Mouse (Mus musculus) mouse embryonic stem cell (cell line): Measurements from ENCODE around the gene Etv6.
"Not testable (repeated sequence)": the region's sequence is repeated elsewhere in the genome, so short reads cannot be mapped to it uniquely, and the experiment has no call there.

Experiments used
- in situ Hi-C, 2 experiments: fragments of 300-500 bp; cut with MboI; formaldehyde crosslinking; loops; 1 replicate in 1 of 2; 3 replicates in 1 of 2; pipeline ENCODE4 v1.14.3; 2019 to 2020; ENCODE audit warnings: low sequenced_read_pairs in 2 of 2, low pct_unique_long_range_greater_than_20kb in 1 of 2, mixed read lengths in 1 of 2; ENCODE audit not compliant: unreplicated experiment in 1 of 2

The Etv6 gene

DNA sequence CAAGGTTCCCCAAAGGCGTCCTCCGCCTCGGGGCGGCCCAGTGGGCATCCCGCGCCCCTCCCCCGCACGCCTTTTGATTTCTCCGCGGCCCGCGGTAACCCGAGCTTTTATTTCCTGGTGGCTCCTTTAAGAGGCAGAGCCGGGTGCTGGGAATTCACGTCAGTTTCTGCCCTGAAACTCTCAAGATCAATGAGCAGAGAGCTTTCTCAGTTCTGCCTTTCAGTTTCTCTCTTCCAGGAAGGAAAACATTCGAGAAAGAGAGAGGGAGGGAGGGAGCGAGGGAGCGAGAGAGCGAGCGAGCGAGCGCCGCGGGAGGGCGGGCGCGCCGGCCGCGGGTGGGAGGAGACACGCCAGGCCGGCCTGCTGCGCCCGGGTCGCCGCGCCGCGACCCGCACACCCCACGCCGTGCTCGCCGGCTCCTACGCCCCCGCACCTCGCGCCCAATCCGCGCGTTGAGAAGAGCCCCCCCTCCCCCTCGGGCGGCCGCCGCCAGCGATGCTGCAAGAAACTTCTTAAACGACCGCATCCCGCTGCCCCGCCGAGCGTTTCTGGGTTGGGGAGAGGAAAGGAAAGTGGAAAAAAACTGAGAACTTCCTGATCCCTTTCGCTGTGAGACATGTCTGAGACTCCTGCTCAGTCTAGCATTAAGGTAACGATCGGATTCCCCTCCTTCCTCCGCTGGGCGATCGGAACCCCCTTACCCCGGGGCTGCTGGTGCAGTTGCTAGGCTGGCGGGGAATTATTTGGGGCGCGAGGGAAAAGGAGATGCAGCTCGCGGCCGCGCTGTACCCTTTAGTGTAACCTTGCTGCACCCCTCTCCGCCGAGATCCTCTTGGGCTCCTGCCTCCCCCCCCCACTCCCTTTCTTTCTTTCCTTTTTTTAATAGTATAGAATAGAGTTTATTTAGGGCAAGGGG is at the start of gene Etv6:
Gene Etv6, plus strand, starts transcription at position 211 of the 916 bp plus-strand sequence.
- in situ Hi-C loops = no loop called here

DNA sequence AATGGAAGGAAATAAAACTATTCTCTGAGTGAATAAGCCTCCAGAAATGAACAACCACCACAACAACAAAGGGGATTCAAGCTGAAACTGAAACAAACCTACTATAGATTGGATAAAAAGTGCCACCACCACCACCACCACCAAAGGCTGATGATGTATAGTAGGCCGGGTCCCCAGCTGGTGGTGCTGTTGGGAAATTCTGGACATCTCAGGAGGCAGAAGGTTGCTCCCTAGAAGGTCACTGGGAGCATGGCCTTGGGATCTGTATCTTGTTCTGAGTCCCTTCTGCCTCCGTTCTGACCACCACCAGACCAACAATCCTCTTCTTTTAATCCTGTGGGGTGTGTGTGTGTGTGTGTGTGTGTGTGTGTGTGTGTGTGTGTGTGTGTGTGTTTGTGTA is 49.3 kb upstream of the Etv6 start:
- in situ Hi-C loops = no loop called here

DNA sequence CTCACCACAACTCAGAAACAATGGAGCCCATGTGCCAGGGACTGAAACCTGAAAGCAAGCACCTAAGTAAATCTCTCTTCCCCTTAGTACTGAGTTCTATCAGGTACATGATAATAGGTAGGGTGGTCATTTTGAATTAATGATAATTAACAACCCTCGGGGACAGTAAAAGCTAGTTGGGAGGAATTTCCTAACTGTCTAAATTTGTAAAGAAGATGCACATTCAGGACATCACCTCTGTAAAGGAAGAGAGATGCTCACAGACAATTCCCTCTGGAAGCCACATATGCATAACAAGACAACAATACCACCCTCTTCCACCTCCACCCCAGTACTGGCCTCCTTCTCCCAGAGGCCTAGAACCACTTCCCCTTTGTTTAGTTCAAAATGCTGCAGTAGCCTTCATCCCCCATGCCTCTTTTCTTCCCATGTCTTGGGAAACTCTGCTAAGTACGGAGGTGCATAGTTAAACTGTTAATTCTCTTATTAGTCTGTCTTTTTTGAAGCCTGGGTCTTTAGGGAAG is 48.4 kb upstream of the Etv6 start:
- in situ Hi-C loops = no loop called here

DNA sequence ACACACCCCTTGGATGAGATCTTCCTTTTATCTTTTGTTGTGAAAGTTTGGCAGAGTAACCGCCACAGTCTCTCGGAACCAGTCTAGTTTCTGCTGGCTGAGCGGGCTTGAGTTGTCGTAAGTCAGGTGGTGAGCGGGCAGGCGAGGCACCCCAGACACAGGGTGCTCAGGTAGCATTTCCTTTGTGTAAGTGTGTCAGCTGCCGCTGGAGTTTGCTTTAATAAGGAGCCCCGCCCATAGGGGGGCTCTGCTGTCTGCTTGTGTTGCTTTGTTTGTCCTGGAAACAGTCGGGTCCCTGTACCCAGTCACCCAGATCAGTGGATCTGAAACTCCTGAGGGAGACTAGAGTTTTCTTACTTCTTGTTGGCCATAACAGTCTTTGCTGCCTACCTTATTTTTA is 47.5 kb upstream of the Etv6 start:
- in situ Hi-C loops = no loop called here

DNA sequence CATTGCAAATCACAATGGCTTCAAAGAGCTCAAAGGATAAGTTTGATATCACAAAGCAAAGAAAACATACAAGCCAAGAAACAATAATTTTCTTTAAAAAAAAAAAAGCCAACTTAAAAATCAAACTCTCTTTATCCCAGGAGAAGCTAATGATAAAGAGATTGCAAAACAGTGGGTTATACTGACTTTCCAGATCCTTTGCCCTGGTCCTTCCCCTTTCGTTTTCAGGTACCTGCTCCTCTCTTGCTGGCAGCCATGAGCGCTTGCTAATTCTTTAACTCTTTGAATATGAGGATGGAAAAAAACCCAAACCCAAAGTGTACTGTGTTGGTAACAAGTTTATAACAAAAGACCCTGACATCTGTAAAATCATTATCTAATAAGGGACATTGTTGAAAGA is 38.0 kb upstream of the Etv6 start:
- in situ Hi-C loops = no loop called here

DNA sequence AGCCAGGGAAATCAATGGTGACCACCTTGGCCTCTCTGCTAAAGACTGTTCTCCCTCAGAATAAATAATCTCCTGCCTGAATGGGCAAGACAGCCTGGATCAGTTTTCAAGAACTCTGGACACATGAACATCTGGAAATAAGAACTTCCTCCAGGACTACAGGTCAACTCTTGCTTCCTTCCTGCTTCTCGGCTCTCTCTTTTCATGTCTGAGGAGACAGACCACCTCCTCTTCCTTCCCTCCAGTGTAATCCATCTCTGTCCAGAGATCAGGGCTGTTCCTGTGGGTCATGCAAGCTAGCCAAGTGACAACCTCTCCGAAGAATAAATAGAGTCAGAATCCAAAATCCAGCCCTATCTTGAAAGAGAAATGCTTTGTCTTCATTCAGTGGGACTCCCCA is 37.6 kb upstream of the Etv6 start:
- in situ Hi-C loops = no loop called here

DNA sequence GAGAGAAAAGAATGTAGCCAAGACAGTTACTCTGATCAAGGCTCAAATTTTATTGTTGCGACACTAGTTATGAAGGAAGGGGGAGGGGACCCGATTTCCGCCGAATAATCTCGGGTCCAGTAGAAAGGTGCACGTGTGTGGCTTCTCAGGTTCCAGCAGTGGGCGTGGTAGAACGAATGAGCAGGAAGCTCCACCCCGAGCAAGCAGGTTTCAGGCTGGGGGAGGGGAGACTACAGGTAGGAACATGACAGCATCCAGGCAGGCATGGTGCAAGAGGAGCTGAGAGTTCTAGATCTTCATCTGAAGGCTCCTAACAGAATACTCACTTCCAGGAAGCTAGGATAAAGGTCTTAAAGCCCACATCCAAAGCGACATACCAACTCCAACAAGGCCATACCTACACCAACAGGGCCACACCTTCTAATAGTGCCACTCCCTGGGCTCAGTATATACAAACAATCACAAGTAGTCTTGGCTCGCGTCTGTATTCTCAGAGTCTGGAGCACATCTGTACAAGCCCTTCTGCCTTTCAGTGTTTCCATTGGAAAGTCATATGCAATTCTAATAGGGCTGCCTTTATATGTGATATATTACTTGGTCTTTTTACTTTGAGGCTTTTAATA is 20.9 kb upstream of the Etv6 start:
- in situ Hi-C loops = not testable (repeated sequence)

DNA sequence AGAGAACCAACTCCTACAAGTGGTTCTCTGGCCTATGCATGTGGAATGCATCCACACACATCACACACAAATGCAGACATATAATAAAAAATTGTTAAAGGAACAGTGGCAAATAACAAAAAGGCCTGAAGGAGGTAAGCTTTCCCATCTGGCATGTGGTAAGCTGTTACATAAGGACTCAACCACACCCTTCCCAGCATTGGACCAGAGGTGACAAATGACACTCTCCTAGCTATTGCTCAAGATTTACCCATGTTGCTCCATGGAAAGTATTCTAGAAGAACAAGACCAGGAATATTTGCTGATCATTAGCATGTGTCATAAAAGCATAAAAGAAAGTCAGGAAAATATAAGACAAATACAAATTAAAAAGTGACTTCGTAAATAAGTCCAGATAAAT is 16.7 kb upstream of the Etv6 start:
- in situ Hi-C loops = no loop called here

DNA sequence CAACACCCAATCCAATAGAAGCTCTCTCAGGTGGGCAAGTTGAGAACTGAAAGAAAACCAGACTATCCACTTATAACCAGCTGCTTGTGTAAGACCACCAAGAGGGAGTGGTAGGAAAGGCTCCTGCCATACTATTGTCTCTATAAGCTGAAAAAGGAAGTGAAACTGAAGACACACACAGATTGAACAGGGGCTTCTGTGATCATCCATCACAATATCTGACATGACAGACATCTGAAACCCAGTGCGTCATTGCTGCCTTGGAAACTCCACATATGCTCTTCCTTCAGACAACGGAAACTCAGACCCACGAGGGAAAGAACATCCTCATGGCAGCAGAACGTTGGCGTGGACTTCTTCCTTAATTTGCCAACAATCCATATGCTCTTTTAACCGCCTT is 14.7 kb upstream of the Etv6 start:
- in situ Hi-C loops = no loop called here

DNA sequence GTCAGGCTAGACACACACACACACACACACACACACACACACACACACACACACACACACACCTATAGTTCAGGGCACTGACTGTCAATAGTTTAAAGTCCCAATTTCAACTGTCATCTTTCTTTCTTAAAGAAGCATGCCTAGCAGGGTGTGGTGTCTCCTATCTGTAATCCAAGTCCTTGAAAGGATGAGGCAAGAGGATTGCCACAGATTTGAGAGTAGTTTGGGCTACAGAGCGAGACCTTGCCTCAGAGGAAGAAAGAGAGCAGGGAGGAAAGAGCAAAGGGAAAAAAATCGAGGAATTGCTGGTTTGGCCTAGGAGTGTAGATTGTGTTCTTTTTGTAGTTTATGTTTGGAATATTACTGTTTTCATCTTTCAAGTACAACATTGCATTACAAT is 9.2 kb upstream of the Etv6 start:
- in situ Hi-C loops = no loop called here

DNA sequence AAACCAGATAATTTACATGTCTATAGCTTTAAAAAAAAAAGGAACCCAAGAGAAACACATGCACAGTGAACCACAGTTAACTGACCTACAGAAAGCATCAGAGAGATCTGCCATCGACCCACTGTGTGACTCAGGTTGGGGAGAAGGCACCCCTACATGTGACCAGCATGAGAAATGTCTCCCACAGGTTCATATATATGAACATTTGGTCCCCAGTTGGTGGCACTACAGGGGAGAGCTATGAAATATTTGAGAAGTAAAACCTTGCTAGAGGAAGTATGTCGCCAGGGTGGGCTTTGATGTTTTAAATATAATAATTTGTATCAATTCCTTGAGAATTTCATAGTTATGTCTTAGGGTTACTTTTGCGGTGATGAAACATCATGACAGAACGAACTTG is 8.5 kb upstream of the Etv6 start:
- in situ Hi-C loops = no loop called here

DNA sequence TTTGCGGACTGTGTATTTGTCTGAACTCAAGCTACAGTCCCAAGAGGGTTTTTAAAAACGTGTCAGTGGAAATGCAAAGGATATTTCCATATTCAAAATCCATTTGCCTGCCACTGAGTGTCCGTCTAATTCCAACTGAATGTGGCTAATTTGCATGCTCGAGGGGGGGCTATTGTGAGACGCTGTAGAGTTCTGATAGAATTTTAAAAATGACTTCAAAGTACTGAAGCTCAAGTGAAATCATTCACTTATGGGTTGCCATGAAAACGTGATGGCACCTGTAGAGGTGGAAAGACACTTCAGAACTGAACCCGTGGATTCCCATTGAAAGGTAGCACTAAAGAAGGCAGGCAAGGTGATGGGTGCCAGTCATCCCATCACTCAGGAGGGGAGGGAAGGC is 3.0 kb upstream of the Etv6 start:
- in situ Hi-C loops = no loop called here

DNA sequence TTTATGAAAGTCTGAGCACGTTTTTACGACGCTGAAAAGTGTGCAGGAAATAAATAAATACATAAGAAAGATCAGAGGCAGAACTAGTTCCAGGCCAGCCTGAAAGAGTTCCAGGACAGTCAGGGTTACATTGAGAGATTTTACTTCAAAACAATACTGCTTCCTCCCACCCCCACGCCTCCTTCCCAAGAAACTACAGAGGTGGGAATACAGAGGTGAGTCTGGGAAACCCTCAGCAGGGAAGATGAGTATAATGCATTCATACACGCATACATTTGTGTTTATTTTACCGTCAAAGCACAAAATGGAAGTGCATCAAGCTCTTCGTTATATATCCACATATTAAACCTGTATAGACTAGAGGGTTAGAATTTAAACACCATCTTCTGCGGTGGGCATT is 1.1 kb upstream of the Etv6 start:
- in situ Hi-C loops = no loop called here

DNA sequence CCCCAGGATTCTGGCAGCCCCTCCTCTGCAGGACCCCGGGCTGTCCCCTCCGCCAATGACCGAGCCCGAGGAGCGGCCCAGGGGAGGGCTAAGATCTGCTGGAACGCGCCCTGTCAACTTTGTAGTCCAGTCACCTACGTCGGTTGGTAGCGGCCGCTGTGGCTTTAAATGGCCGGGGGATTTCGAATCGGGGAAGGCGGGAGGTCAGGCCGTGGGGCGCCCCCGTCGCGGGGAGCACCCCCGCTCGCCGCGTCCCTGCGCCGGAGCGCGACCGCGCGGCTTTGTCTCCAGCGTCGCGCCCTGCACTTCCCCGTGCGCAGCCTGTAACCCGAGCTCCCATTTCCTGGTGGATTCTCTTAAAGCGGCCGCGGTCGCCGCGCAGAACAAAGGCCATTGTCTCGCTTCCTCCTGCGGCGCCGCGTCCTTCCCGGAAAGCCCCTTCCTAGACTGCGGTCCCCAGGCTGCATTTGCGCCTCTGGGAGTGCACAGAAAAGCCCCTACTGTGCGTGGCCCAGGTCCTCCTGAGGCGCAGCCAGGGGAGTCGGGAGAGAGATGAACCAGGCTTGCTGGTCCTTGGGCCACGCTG is 503 bp upstream of the Etv6 start:
- in situ Hi-C loops = no loop called here

DNA sequence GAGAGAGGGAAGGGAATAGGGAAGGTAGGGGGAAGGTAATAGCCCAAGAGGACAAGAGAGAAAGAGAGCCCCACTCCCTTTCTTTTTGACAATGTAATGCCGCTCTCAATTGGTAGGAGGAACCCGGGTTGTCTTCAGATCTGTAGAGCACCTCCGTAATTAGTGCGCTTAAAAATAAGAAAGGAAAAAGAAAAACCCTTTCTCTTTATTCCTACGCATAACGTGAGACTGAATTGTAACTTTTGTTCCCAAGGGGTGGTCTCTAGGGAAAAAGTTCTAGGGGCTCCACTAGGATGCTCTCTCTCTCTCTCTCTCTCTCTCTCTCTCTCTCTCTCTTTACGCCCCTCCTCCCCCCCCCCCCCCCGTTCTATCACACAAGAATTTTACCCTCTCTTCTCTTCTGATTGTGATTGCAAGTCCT is 1.0 kb downstream of the Etv6 start:
- in situ Hi-C loops = no loop called here

DNA sequence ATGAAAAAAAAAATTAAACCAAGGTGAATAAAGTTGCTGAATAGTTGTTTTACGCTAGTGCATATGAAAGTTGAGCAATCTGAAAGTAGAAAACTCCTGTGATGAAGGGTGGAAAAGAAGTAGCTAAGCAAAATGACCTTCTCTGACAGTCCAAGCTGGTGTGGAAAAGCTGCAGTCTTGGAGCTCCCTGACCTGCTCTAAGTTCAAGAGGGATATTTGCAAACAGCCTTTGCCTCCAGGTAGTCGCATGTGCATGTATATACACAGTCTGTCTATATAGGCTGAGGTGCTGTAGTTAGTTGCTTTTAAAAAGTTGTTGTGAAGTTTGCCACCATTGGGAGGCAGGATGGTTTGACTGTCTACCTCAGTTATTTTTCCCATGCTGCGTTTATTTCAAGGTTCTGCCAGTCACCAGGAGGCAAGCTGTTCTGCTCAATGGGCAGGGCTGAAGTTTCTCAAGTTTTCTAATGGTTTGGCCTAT is 1.5 kb downstream of the Etv6 start:
- in situ Hi-C loops = no loop called here

DNA sequence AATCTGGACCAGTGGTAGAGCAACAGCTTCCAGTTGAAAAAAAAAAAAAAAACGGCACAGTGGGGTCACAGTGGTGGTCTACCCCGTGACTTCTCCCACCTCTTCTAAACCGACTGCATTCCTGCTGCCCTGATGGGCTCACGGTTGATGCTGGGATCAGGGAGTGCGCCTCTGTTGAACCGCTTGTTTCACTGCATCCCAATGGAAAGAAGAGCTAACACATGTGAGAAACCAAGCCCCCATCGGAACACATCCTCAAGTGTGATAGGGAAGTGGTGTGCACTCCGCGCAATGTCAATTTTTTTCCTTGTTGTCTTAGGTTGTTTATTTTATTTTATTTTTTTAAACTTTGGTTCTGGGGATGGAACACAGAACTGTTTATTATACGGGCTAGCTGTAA is 2.5 kb downstream of the Etv6 start:
- in situ Hi-C loops = no loop called here

DNA sequence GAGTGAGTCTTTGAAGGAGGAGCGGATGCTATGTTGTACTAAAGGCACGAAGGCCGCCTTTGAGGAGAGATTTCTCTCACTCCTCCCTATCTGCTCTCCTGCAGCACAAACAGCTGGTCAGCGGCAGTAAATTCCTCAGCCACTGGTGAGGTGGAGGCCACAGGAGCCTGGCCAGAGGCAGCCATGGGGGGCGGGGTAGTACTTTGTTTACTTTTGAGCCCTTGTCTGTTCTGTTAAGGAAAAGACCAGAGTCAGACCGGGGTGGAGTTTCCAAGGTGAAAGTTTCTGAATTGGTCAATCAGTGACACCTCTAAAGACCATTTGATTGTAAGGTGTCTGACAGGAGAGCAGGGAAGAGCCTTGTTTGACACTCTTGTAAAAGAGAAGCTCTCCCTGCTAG is 3.4 kb downstream of the Etv6 start:
- in situ Hi-C loops = no loop called here

DNA sequence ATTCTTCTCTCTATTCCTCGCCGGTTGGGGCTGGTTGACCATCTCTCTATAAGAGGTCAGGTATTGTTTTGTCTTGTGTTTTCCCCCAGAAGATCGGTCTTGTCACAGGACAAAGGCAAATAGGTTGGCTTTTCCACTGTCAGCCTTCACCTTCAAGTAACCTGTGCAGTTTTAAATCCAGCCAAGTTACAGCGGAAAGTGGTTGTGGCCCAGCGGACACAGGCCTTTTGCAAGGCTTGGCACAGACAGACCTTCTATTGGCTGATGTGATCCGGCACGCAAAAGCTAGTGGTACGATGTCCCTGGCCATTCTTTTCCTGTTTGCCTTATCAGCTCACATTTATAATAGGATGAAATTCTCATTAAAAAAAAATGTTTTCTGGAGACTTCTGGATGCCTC is 3.9 kb downstream of the Etv6 start:
- in situ Hi-C loops = no loop called here
